Mouse (Mus musculus) heart, embryonic 11.5 days (tissue): ENCODE data around the gene Gm9. TPM values are rescaled to one million over a fixed set of nuclear protein-coding genes. Genes with fewer than 3 reads are reported as not detected.
"Not testable (repeated sequence)": the region's sequence is repeated elsewhere in the genome, so short reads cannot be mapped to it uniquely, and the experiment has no call there.

Source experiments
- ATAC-seq: fragments of 200-750 bp; cut with Nextera tagmentation; replicated peaks from 2 replicates; pipeline ENCODE4 v1.8.0; 2017; ENCODE audit warnings: moderate library complexity; ENCODE audit not compliant: insufficient number of reproducible peaks, low FRiP score, low TSS enrichment
- H3K27ac ChIP-seq: fragments of 300-500 bp; sonication (generic); 2 replicates; pipeline ENCODE4 v1.5.1; 2014; ENCODE audit warnings: mild to moderate bottlenecking, low read depth, low read length
- H3K27me3 ChIP-seq: fragments of 300-500 bp; sonication (generic); 2 replicates; pipeline ENCODE4 v1.6.1; 2014; ENCODE audit warnings: mild to moderate bottlenecking, low read length, mixed read lengths; ENCODE audit not compliant: control insufficient read depth, insufficient read depth
- H3K36me3 ChIP-seq: fragments of 300-500 bp; sonication (generic); 2 replicates; pipeline ENCODE4 v1.6.1; 2014; ENCODE audit warnings: mild to moderate bottlenecking, low read length, moderate library complexity, mixed read lengths; ENCODE audit not compliant: control insufficient read depth, insufficient read depth
- H3K4me1 ChIP-seq: fragments of 300-500 bp; sonication (generic); 2 replicates; pipeline ENCODE4 v1.6.1; 2014; ENCODE audit warnings: low read length; ENCODE audit not compliant: control insufficient read depth, insufficient read depth
- H3K4me2 ChIP-seq: fragments of 300-500 bp; sonication (generic); 2 replicates; pipeline ENCODE4 v1.6.1; 2014; ENCODE audit warnings: mild to moderate bottlenecking, moderate library complexity
- H3K4me3 ChIP-seq: fragments of 300-500 bp; sonication (generic); 2 replicates; pipeline ENCODE4 v1.5.1; 2014; ENCODE audit warnings: low read depth, low read length
- H3K9ac ChIP-seq: fragments of 300-500 bp; sonication (generic); 2 replicates; pipeline ENCODE4 v1.6.1; 2014; ENCODE audit warnings: mild to moderate bottlenecking, low read depth, low read length, moderate library complexity
- H3K9me3 ChIP-seq: fragments of 300-500 bp; sonication (generic); replicated peaks from 2 replicates; pipeline ENCODE4 v1.6.1; 2016; ENCODE audit warnings: low read length; ENCODE audit not compliant: control insufficient read depth
- WGBS: fragments of 180-500 bp; shearing (Covaris S2); extraction: QIAGEN DNeasy Blood & Tissue Kit; methylation state at CpG from one replicate; pipeline ENCODE4 v1.1.7; 2014; ENCODE audit not compliant: insufficient replicate concordance; 5-methylcytosine and 5-hydroxymethylcytosine counted together
- polyA plus RNA-seq: library from polyadenylated mRNA; unstranded; fragments of >200 nt; fragmentation: Nextera tagmentation; extraction: Ambion mirVana; gene quantifications from 2 replicates; pipeline ENCODE4 v1.2.1, GENCODE M21; 2014

The Gm9 gene
- polyA plus RNA-seq, 1 experiment from 2014 or later: not detected

DNA sequence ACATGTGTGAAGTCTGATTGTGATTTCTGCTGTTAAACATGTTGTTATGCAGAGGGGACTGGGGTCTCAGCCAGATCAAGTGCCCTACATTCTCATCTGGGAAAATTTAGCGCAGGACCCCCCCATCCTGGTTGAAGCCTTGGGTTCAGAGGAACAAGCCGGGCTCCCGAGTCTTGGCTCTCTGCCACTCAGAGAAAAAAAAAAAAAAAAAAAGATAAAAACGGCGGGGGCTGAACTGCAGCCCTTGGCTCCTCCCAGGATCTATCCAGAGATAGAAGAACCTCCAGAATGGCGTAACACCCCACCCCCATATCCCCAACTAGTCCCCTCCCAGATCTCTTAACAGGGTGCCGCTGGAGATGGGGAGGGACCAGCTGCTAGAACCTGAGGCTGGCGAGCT is 26.4 kb downstream of the Gm9 start:
- not testable (repeated sequence) for H3K4me2 ChIP-seq, H3K9me3 ChIP-seq, H3K9ac ChIP-seq, H3K4me3 ChIP-seq, H3K27ac ChIP-seq, H3K27me3 ChIP-seq, H3K4me1 ChIP-seq, ATAC-seq, H3K36me3 ChIP-seq
- WGBS: 54% methylated on average over 8 of the region's 8 CpGs

DNA sequence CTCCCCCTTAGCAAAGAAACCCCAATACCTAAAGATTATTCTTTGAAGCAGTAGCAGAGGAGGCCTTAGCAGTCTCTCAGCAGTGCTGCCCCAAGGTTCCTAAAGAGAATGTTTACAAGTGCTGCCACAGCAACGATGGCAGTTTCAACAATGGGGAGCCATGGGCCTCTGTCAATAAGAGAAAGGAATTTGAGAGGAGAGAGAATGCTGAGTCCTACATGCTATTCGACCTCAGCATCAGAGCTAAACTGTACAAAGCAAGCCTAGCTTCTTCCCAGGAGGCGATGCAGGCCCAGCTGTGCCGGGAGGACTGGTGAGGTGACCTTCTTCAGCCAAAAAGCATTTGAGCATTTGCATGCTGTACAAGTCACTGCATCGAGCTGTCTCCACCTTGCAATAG is 42.1 kb downstream of the Gm9 start, which contains the start of gene Akap14:
TSS of gene Akap14 (minus strand) at position 101 of the 400 bp plus-strand sequence.
- no peaks in the 10 kb centered on the region for H3K9me3 ChIP-seq

DNA sequence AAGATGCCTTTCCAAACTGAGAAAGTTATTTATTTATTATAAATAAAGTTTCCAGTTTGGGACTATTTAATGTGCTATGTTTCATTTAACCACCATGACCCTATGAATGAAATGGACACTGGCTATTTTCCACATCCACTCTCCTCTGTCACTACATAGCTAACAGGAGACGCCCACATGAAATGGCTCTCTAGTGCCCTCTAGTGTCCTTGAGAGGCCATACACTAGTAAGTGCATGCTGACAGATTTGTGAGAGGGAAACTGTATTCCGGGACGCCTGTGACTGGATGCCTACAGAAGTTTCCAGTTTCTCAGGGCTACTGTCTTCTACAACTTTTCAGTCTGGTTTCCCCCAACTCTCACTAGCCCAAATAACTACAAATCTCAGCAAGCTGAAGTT is 43.8 kb downstream of the Gm9 start:
- no peak overlapping the region for H3K4me3 ChIP-seq
- peaks cover 2% of the 10 kb centered on the region; the same call in 1 of the 2 replicates for H3K27me3 ChIP-seq
- no peak overlapping the region for H3K9ac ChIP-seq
- WGBS: 34% methylated on average over 3 of the region's 3 CpGs
- no peaks in the 10 kb centered on the region for H3K4me1 ChIP-seq
- H3K36me3 ChIP-seq: no peaks in the 10 kb centered on the region
- H3K4me2 ChIP-seq: no peak overlapping the region
- ATAC-seq: no peak
- H3K27ac ChIP-seq: no peak overlapping the region
- H3K9me3 ChIP-seq: no peaks in the 10 kb centered on the region

More for the DNA sequence above, 42.1 kb downstream of the Gm9 start, which contains the start of gene Akap14:
- Histone ChIP-seq H3K36me3 (no peaks in the 10 kb centered on the region), H3K27ac (no peak within 1 kb of the TSS), H3K4me2 (no peak within 1 kb of the TSS), H3K4me3 (no peak within 1 kb of the TSS), H3K9ac (no peak within 1 kb of the TSS), H3K4me1 (no peaks in the 10 kb centered on the region), H3K27me3 (no peaks in the 10 kb centered on the region)
- 57% methylated on average over 5 of the region's 5 CpGs for WGBS
- no peak for ATAC-seq

DNA sequence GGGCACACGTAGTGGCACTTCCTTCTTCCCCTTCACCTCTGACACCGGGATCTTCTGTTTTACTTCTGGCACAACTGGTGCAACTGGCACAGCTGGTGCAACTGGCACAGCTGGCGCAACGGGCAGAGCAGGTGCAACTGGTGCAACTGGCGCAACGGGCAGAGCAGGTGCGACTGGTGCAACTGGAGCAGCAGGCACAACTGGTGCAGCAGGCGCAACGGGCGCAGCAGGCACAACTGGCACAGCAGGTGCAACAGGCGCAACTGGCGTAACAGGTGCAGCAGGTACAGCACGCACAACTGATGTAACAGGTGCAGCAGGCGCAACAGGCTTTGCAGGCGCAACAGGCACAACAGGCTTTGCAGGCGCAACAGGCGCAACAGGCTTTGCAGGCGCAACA is 47.7 kb downstream of the Gm9 start:
- 69% methylated on average over 18 of the region's 18 CpGs for WGBS
- no peak for ATAC-seq
- Histone ChIP-seq H3K4me2 (no peak overlapping the region), H3K4me3 (no peak overlapping the region), H3K27me3 (peaks cover 2% of the 10 kb centered on the region; the same call in 1 of the 2 replicates), H3K9me3 (no peaks in the 10 kb centered on the region), H3K27ac (no peak overlapping the region), H3K4me1 (no peaks in the 10 kb centered on the region), H3K9ac (no peak overlapping the region), H3K36me3 (no peaks in the 10 kb centered on the region)

DNA sequence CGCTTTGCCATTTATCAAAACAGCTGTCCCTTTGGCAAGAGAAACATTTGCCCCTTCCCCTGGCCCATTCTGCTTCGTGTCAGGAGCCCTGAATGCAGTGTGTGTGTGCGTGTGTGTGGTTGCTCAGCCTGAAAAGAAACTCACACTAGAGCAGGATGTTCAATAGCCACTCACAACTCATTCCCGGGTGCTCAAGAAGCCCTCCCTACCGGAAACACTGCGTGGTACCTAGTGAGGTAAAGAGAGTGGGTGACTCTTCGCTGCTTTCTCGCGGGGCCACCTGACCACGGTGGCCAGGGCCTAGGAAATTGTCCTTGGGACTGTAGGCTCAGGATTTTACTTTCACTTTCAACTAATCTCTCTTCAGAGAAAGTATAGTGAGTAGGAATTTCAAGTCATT is 49.7 kb downstream of the Gm9 start:
- no peak overlapping the region for H3K4me2 ChIP-seq
- no peaks in the 10 kb centered on the region for H3K9me3 ChIP-seq
- no peak overlapping the region for H3K27ac ChIP-seq
- peaks cover 2% of the 10 kb centered on the region; the same call in 1 of the 2 replicates for H3K27me3 ChIP-seq
- 77% methylated on average over 10 of the region's 10 CpGs for WGBS
- H3K9ac ChIP-seq: no peak overlapping the region
- ATAC-seq: no peak
- H3K4me3 ChIP-seq: no peak overlapping the region
- no peaks in the 10 kb centered on the region for H3K36me3 ChIP-seq
- no peaks in the 10 kb centered on the region for H3K4me1 ChIP-seq

Other genes starting within 250 kb of the Gm9 start
- gene Sept6, start 219.2 kb downstream of the Gm9 start, polyA plus RNA-seq: 24.8 and 25.5 TPM in 2 replicates
- 1.1 and 1.2 TPM in 2 replicates for gene Sowahd, start 162.2 kb downstream of the Gm9 start, polyA plus RNA-seq
- gene Rpl39, start 125.6 kb downstream of the Gm9 start, polyA plus RNA-seq: 410 and 450 TPM in 2 replicates
- 15.0 and 16.2 TPM in 2 replicates for gene Upf3b, start 100.7 kb downstream of the Gm9 start, polyA plus RNA-seq
- gene Nkap, start 84.2 kb downstream of the Gm9 start, polyA plus RNA-seq: 14.3 and 17.1 TPM in 2 replicates
- gene Akap14, start 42.2 kb downstream of the Gm9 start, polyA plus RNA-seq: 0.11 TPM in 1 of 2 replicates, not detected in the other
- gene Ndufa1, start 19.9 kb downstream of the Gm9 start, polyA plus RNA-seq: 553 and 620 TPM in 2 replicates
- gene Rnf113a1, start 19.8 kb downstream of the Gm9 start, polyA plus RNA-seq: 7.3 and 7.9 TPM in 2 replicates
- gene Rhox1, start 11.2 kb upstream of the Gm9 start, polyA plus RNA-seq: not detected in 2 replicates
- not detected in 2 replicates for gene Rhox2a, start 33.9 kb upstream of the Gm9 start, polyA plus RNA-seq
- gene Rhox3a, start 38.9 kb upstream of the Gm9 start, polyA plus RNA-seq: not detected in 2 replicates
- gene Rhox4a, start 54.3 kb upstream of the Gm9 start, polyA plus RNA-seq: not detected in 2 replicates
- not detected in 2 replicates for gene Rhox3a2, start 169.0 kb upstream of the Gm9 start, polyA plus RNA-seq
- 0.17 and 0.42 TPM in 2 replicates for gene Rhox4a2, start 179.8 kb upstream of the Gm9 start, polyA plus RNA-seq
- not detected in 2 replicates for gene Rhox2b, start 201.0 kb upstream of the Gm9 start, polyA plus RNA-seq
- not detected in 2 replicates for gene Rhox4b, start 221.5 kb upstream of the Gm9 start, polyA plus RNA-seq
- not detected in 2 replicates for gene Rhox2c, start 242.6 kb upstream of the Gm9 start, polyA plus RNA-seq
- gene Rhox3c, start 247.5 kb upstream of the Gm9 start, polyA plus RNA-seq: not detected in 2 replicates